Mouse (Mus musculus) brain, embryonic 14.5 days (tissue): Measurements from ENCODE around the gene Dennd4b.

Experiments
- CTCF ChIP-seq: fragments of 200-500 bp; IDR thresholded peaks from 2 replicates; pipeline ENCODE4 v1.5.1; 2012; ENCODE audit warnings: inconsistent platforms, mild to moderate bottlenecking, moderate library complexity, borderline replicate concordance; ENCODE audit not compliant: insufficient read depth, insufficient read length; ENCODE audit errors: extremely low read depth
- POLR2A ChIP-seq: fragments of 200-500 bp; IDR thresholded peaks from 2 replicates; pipeline ENCODE4 v1.6.1; 2012; ENCODE audit warnings: mild to moderate bottlenecking, inconsistent platforms, borderline replicate concordance; ENCODE audit not compliant: poor library complexity, insufficient read depth, insufficient read length, severe bottlenecking; ENCODE audit errors: extremely low read depth

GRCm38 (mm10) chr3:90323119-90323518, 58.1 kb downstream of the Dennd4b start:
- TF ChIP-seq CTCF: no peak
- no peak for TF ChIP-seq POLR2A
